Mouse (Mus musculus): ENCODE data around the gene Sox13. TPM values are rescaled to one million over a fixed set of nuclear protein-coding genes. Genes with fewer than 3 reads are reported as not detected.

Gene Sox13
- polyA plus RNA-seq (2015; fragmentation: Nextera tagmentation; extraction: Ambion mirVana), result 6.0 and 7.3 TPM in 2 replicates

DNA sequence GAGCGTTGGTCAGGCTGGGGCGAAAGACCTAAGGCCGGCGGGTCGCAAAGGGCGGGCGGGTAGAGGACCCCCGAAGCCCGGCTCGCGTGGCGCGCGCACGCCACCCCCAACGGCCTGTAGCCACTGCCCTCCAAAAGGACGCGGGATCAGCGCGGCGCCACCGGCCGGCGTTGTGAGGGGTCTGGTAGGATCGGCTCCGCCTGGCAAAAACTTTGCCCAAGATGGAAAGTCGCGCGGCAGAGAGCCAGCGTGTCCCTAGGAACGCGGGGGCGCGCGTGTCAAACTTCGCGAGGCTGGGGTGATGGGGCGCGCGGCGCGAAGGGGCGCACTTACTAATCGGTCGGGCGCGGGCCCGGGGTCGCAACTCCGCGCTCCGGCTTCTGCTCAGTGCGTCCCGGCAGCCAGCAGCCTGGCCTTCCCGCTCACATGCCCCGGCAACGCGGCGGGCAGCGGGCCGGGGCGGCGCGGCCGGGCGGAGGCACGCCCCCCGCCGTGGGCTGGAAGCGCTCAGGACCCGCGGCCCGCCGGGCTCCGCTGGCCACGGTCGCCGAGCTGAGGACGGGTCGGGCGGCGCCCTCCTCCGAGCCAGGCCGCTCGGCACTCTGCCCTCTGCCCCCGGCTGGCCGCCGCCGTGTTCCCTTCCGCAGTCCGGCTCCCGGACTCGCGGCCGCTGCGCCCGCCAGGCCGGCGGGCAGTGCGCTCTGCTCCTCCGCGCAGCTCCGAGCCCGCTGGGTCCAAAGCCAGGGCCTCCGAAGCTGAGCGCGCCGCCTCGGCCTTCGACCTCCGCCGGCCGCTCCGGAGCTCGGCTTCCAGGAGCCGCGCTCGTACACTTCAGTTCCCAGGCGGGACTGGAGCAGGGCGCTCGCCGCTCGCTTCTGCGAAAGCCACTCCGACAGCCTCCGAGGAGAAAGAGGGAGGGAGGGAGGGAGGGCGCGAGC is at the start of gene Sox13:
Sox13 (minus strand) TSS at position 835 of the 938 bp plus-strand sequence.
- peak; percentile 74 for ATAC-seq (ENCODE audit: low FRiP score, low read depth)
- no peaks in the 10 kb centered on the region for H3K9me3 ChIP-seq
- no peaks in the 10 kb centered on the region for H3K36me3 ChIP-seq
- no peaks in the 10 kb centered on the region for H3K27me3 ChIP-seq
- peaks cover 19% of the 10 kb centered on the region for H3K4me1 ChIP-seq (replicated peaks)
- peak within 1 kb of the TSS; percentile 88 for H3K27ac ChIP-seq (replicated peaks)
- peak within 1 kb of the TSS; percentile 100 for H3K4me2 ChIP-seq
- under 1% methylated on average over 93 of the region's 128 CpGs for WGBS
- peak within 1 kb of the TSS; percentile 77 for H3K9ac ChIP-seq
- H3K4me3 ChIP-seq, result peak within 1 kb of the TSS; percentile 78

DNA sequence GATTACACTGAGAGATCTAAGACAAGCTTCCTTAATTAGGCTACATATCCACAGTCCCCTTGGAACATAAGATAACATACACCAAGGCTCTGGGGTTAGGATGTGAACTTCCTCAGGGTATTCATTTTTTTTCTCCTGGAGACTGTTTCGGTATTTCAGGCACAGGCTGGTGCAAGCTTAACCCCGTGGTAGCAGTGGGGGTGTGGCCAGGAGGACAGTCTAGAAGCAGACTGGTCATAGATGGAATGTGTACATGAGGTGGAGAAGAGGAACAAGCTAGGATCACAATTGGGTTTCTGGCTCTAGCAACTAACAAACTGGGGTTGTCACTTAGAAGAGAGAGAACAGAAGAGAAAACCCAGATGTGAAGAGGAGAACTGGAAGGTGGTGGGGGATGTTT is 47.4 kb upstream of the Sox13 start:
- Histone ChIP-seq H3K27me3 (no peaks in the 10 kb centered on the region), H3K27ac (replicated peaks) (no peak overlapping the region), H3K36me3 (no peaks in the 10 kb centered on the region), H3K9me3 (no peaks in the 10 kb centered on the region), H3K4me2 (no peak overlapping the region), H3K4me1 (replicated peaks) (no peaks in the 10 kb centered on the region), H3K9ac (no peak overlapping the region), H3K4me3 (no peak overlapping the region)
- WGBS, result 37% methylated on average over 2 of the region's 2 CpGs
- no peak for ATAC-seq (ENCODE audit: low FRiP score, low read depth)

DNA sequence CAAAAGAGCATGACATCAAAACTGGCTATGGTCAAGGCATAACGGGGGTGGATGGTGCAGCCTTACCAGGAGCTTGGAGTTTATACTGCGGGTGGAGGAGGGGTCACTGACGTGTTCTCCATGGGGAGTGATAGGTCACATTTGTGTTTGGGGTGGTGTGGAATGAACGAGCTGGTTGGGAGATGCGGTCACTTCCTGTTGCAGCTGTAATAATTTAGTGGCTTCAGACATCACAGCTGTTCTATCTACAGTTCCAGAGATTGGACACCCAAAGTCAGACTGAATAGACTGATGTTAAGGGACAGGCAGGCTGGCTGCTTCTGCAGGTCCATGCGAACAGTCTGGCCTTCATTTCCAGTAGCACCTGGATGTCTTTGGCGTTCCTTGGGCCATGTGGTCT is 46.9 kb upstream of the Sox13 start:
- no peaks in the 10 kb centered on the region for H3K4me1 ChIP-seq (replicated peaks)
- no peak overlapping the region for H3K4me2 ChIP-seq
- H3K27me3 ChIP-seq, result no peaks in the 10 kb centered on the region
- no peaks in the 10 kb centered on the region for H3K9me3 ChIP-seq
- WGBS, result 65% methylated on average over 7 of the region's 7 CpGs
- no peak overlapping the region for H3K9ac ChIP-seq
- H3K4me3 ChIP-seq, result no peak overlapping the region
- H3K36me3 ChIP-seq, result no peaks in the 10 kb centered on the region
- no peak for ATAC-seq (ENCODE audit: low FRiP score, low read depth)
- H3K27ac ChIP-seq (replicated peaks), result no peak overlapping the region

DNA sequence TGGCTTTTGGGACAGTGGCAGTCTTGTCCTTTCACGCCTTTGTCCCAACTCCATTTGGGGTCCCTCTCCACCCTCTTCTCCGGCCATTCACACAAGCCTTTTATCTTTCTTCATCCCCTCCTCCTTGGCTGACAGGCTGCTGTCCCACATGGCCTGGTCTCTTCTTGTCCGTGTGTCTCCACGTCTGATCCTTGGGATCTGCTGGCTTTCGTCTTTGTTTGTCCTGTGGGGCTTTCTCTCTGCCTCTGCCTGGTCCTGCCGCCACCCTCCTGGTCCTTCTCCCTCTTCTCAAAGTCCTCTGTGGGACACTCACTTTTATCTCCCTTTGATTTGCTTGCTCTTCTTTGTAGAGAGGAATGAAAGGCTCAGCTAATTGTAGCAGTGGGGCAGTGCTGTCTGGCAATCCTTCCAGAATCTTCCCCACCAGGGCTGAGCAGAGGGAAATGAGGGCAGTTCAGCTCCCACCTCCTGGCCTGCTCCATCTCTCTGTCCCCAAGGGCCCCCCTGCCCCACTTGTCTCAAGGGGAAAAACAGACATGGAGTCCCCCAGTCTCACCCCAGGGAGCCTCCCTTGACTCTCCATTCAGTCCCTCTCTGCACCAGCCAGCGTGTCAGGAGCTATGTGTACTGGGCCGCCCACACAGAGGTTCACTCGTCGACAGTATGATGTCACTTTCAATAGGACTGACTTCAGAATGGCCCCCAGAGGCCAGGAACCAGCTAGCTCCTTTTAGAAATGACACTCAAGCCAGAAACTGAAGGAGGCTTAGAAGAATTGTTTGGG is 46.3 kb upstream of the Sox13 start:
- no peak overlapping the region for H3K27ac ChIP-seq (replicated peaks)
- H3K4me2 ChIP-seq, result no peak overlapping the region
- H3K9ac ChIP-seq, result no peak overlapping the region
- ATAC-seq (ENCODE audit: low FRiP score, low read depth), result no peak
- H3K4me1 ChIP-seq (replicated peaks), result no peaks in the 10 kb centered on the region
- H3K4me3 ChIP-seq, result no peak overlapping the region
- no peaks in the 10 kb centered on the region for H3K36me3 ChIP-seq
- H3K9me3 ChIP-seq, result no peaks in the 10 kb centered on the region
- 18% methylated on average over 10 of the region's 10 CpGs for WGBS
- no peaks in the 10 kb centered on the region for H3K27me3 ChIP-seq

DNA sequence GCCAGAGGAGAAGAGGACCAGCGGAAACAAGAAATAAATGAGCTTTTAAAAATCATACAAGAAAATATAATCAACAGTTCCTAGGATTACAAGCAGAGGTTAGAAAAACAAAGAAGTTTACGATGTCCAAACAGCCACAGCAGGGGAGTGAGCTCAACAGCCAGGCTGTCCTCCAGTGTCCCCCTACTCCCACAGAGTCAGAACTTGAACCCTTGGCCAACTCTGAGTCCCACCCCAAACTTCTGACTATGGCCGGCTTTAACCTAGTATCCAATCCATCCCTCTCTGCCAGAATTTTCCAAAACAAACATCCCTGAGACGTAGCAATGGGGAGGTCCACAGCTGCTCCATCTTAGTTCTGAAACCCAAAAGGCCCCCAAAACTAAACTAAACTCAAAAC is 45.0 kb upstream of the Sox13 start:
- Histone ChIP-seq H3K4me2 (no peak overlapping the region), H3K4me1 (replicated peaks) (no peaks in the 10 kb centered on the region), H3K9me3 (no peaks in the 10 kb centered on the region), H3K9ac (no peak overlapping the region), H3K4me3 (no peak overlapping the region), H3K27me3 (no peaks in the 10 kb centered on the region), H3K36me3 (no peaks in the 10 kb centered on the region), H3K27ac (replicated peaks) (no peak overlapping the region)
- WGBS, result 69% methylated on average over 4 of the region's 4 CpGs
- no peak for ATAC-seq (ENCODE audit: low FRiP score, low read depth)

DNA sequence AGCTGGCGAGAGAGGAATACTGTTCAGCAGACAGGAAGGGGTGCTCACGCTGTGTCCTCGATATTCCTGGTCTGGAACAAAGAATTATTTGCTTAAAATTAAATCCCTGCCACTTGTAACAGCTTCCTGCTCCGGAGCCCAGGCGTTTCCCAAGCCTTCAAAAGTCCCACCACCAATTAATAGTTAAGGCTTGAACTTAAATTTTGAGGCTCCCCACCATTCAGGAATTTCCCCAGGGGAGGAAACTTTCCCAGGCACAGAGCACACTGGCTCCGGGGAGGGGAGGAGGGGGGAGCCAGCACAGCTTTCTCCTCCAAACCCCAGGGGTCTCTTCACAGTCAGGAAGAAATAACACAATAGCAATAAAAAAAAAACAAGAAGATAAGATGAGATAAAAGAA is 44.6 kb upstream of the Sox13 start:
- H3K9ac ChIP-seq, result no peak overlapping the region
- no peak overlapping the region for H3K27ac ChIP-seq (replicated peaks)
- H3K4me3 ChIP-seq, result no peak overlapping the region
- no peak overlapping the region for H3K4me2 ChIP-seq
- H3K9me3 ChIP-seq, result no peaks in the 10 kb centered on the region
- H3K36me3 ChIP-seq, result no peaks in the 10 kb centered on the region
- ATAC-seq (ENCODE audit: low FRiP score, low read depth), result no peak
- H3K27me3 ChIP-seq, result no peaks in the 10 kb centered on the region
- 40% methylated on average over 6 of the region's 6 CpGs for WGBS
- H3K4me1 ChIP-seq (replicated peaks), result no peaks in the 10 kb centered on the region

DNA sequence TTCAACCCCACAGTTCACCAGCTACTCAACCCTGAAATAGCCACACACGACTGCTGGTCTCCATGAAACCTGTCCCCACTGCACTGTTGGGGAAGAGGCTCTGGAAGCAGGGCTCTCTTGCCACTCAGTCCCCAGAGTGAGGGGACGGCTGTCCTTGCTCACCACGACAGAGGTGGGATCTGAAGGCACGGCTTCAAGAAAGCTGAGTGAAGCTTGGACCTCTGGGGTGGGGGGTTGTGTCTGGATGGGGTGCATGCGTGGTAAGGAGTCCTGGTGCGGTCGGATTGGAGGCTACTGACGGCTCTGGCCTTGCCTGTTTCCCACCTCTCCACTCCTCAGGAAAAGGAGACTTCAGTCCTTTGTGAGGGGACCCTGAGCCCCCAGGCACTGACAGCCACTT is 43.7 kb upstream of the Sox13 start:
- Histone ChIP-seq H3K4me1 (replicated peaks) (no peaks in the 10 kb centered on the region), H3K9ac (no peak overlapping the region), H3K36me3 (no peaks in the 10 kb centered on the region), H3K4me3 (no peak overlapping the region), H3K27ac (replicated peaks) (no peak overlapping the region), H3K27me3 (no peaks in the 10 kb centered on the region), H3K9me3 (no peaks in the 10 kb centered on the region), H3K4me2 (no peak overlapping the region)
- 67% methylated on average over 8 of the region's 8 CpGs for WGBS
- no peak for ATAC-seq (ENCODE audit: low FRiP score, low read depth)

DNA sequence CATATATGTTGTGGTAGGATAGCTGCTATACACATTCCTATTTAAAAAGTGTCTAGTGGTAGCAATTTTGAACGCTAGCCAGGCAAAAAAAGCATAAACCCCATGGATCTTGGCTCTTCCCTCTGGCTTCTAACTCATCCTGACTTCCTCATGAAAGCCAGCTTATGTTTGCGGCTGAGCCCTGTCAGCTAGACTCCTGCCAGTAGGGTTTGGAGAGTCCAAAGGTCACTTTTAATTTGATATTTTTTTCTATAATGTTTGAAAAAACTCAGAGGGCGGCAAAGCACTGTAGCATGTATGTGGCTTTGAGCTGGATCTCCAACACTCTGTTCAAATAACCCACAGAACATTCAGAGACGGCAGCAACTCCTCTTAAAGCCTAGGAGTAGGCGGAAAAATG is 39.0 kb upstream of the Sox13 start:
- H3K27me3 ChIP-seq, result no peaks in the 10 kb centered on the region
- H3K9ac ChIP-seq, result no peak overlapping the region
- H3K4me1 ChIP-seq (replicated peaks), result no peaks in the 10 kb centered on the region
- H3K4me2 ChIP-seq, result no peak overlapping the region
- no peaks in the 10 kb centered on the region for H3K9me3 ChIP-seq
- 91% methylated on average over 5 of the region's 5 CpGs for WGBS
- no peaks in the 10 kb centered on the region for H3K36me3 ChIP-seq
- no peak overlapping the region for H3K27ac ChIP-seq (replicated peaks)
- no peak overlapping the region for H3K4me3 ChIP-seq
- no peak for ATAC-seq (ENCODE audit: low FRiP score, low read depth)

DNA sequence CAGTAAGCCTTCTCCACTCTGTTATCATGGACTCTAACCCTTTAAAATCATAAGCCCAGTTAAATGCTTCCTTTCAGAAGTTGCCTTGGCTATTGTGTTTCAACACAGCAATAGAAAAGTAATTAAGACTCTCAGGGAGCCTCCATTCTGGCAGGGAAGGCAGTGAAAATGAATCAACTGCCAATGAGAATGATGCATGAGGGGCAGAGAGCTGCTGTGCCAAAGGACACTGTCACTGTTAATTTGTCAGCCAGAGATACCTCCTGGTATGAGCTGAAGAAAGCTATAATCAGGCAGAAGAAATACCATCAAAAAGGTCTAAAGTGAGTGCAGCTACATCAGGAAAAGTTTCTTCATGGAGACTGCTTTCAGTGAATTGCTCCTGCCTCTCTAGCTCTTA is 36.8 kb upstream of the Sox13 start:
- no peak for ATAC-seq (ENCODE audit: low FRiP score, low read depth)
- Histone ChIP-seq H3K27me3 (no peaks in the 10 kb centered on the region), H3K4me2 (no peak overlapping the region), H3K9me3 (no peaks in the 10 kb centered on the region), H3K9ac (no peak overlapping the region), H3K27ac (replicated peaks) (no peak overlapping the region), H3K36me3 (no peaks in the 10 kb centered on the region), H3K4me1 (replicated peaks) (no peaks in the 10 kb centered on the region), H3K4me3 (no peak overlapping the region)

DNA sequence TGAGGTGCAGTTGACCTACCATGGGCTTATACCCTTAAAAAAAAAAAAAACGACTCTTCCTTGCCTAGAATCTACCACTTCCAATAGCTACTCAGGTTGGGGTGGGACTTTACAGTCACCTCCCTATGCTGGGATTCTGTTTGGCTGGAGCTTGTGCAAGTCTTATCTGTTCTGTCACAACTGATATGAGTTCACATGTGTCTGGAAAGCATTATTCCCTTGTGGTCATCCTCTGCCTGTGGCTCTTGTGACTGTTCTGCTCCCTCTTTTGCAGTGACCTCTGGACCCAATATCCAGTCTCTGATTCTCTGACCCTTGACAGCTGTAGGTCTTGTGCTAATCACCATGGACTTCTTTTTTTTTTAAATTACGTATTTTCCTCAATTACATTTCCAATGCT is 31.9 kb upstream of the Sox13 start:
- 91% methylated on average over 2 of the region's 2 CpGs for WGBS
- H3K4me1 ChIP-seq (replicated peaks), result no peaks in the 10 kb centered on the region
- no peak for ATAC-seq (ENCODE audit: low FRiP score, low read depth)

DNA sequence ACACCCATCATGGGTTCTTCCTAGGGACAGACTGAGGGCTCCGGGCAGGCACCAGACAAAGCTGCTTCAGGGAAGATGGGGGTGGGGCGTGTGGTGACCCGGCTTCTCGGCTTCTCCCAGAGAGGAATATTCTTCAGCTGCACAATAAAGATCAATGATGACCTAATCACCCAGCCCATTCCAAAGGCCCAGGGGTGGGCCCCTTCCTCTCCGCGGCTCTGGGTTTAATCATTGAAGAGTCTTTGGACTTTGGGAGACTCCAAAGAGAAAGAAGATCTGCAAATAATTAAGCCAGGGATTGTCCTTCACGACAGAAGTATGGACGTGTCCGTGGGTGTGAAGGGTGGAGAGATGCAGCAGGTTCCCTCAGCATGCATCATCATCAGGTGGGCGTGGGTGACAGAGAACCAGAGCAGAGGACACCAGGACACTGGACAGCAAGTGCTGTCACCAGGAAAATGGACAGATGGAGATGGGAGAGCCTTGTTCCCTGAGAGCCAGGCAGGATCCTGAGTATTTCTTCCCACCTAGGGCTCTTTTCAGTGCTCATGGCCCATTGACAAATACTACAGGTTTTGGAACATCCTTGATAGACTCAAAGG is 28.5 kb upstream of the Sox13 start:
- Histone ChIP-seq H3K9me3 (no peaks in the 10 kb centered on the region), H3K4me1 (replicated peaks) (peaks cover 4% of the 10 kb centered on the region; the same call in 1 of the 2 replicates), H3K9ac (no peak overlapping the region), H3K4me3 (no peak overlapping the region), H3K27ac (replicated peaks) (no peak overlapping the region), H3K27me3 (no peaks in the 10 kb centered on the region), H3K36me3 (no peaks in the 10 kb centered on the region), H3K4me2 (no peak overlapping the region)
- ATAC-seq (ENCODE audit: low FRiP score, low read depth), result no peak
- 27% methylated on average over 10 of the region's 10 CpGs for WGBS

More for the DNA sequence above, 31.9 kb upstream of the Sox13 start:
- H3K9ac ChIP-seq, result no peak overlapping the region
- H3K4me3 ChIP-seq, result no peak overlapping the region
- no peaks in the 10 kb centered on the region for H3K36me3 ChIP-seq
- H3K4me2 ChIP-seq, result no peak overlapping the region
- H3K9me3 ChIP-seq, result no peaks in the 10 kb centered on the region
- no peak overlapping the region for H3K27ac ChIP-seq (replicated peaks)
- no peaks in the 10 kb centered on the region for H3K27me3 ChIP-seq

Data from hindbrain, embryonic 15.5 days (tissue).